In the genomic region with DNA sequence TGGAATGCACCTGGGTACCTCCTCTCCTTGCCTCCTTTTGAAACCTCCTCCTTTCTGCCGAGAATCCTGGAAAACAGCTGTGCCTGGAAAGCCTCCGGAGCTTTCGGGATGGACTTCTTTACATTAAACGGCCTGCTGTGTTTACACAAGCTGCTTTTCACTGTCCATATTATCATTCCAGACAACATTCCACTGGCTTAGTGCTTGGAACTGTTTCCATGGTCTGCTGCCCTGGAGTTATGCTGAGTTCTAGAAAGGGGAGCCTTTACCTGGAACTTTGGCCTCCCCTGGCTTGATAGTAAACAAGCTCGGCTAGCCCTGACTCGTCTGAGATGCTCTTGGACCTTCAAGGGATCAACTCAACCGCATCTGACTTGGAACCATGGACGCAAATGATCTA, we compare ENCODE assay signal across 14 mouse cellular contexts.
DNase-seq lines count a peak whose midpoint lies in the region; ATAC-seq and TF ChIP-seq lines count a peak whose summit lies in the region.
"Had no signal": no experiment of that assay in that cellular context is flagged by ENCODE, and none has a peak within 500 bp of the region (broad histone marks: within the 10 kb centered on the region; RNA-seq: fewer than 3 reads in every experiment).

No protein-coding gene starts in this region.

- TF ChIP-seq EP300 in lung, postnatal 0 days (IDR thresholded peaks at IDR 0.05), result no peak

- H3K4me3 ChIP-seq in lung, embryonic 16.5 days (ENCODE audit: low read length), result no peak overlapping the region
- H3K4me3 ChIP-seq in lung, postnatal 0 days (ENCODE audit: low read depth, low read length), result no peak overlapping the region
- H3K4me3 ChIP-seq in intestine, embryonic 14.5 days (ENCODE audit: low read depth, low read length), result no peak overlapping the region
- no peak overlapping the region for H3K4me3 ChIP-seq in kidney, embryonic 16.5 days (ENCODE audit: low read length)
- H3K4me3 ChIP-seq in midbrain, postnatal 0 days (ENCODE audit: low read depth, low read length), result no peak overlapping the region
- H3K4me3 ChIP-seq: erythroblast, embryonic 14.5 days; hindbrain, embryonic 13.5 days; layer of hippocampus, adult 2 months; limb, embryonic 15.5 days; neural tube, embryonic 15.5 days had no signal

- no peak overlapping the region for H3K27ac ChIP-seq in lung, embryonic 16.5 days (ENCODE audit: low read length)
- H3K27ac ChIP-seq in lung, postnatal 0 days (ENCODE audit: low read length), result no peak overlapping the region
- peak overlapping the region; percentile 82 for H3K27ac ChIP-seq in intestine, embryonic 14.5 days (ENCODE audit: low read depth)
- H3K27ac ChIP-seq in kidney, embryonic 16.5 days (ENCODE audit: low read length), result peak overlapping the region; percentile 66
- H3K27ac ChIP-seq in midbrain, postnatal 0 days (ENCODE audit: low read depth, low read length), result no peak overlapping the region
- H3K27ac ChIP-seq: hindbrain, embryonic 13.5 days; layer of hippocampus, adult 2 months; limb, embryonic 15.5 days; neural tube, embryonic 15.5 days had no signal

- WGBS in lung, embryonic 16.5 days, result 17% methylated on average over 8 of the region's 8 CpGs
- 34% methylated on average over 8 of the region's 8 CpGs for WGBS in lung, postnatal 0 days
- 19% methylated on average over 8 of the region's 8 CpGs for WGBS in intestine, embryonic 14.5 days
- 25% methylated on average over 8 of the region's 8 CpGs for WGBS in kidney, embryonic 16.5 days
- 35% methylated on average over 8 of the region's 8 CpGs for WGBS in midbrain, postnatal 0 days

- H3K9ac ChIP-seq in lung, embryonic 16.5 days (ENCODE audit: low read length), result no peak overlapping the region
- H3K9ac ChIP-seq in lung, postnatal 0 days (replicated peaks; ENCODE audit: low read depth), result no peak overlapping the region
- H3K9ac ChIP-seq in intestine, embryonic 14.5 days (ENCODE audit: low read length), result no peak overlapping the region
- H3K9ac ChIP-seq in kidney, embryonic 16.5 days (replicated peaks; ENCODE audit: low read length), result no peak overlapping the region
- no peak overlapping the region for H3K9ac ChIP-seq in midbrain, postnatal 0 days (replicated peaks; ENCODE audit: low read length, poor library complexity, severe bottlenecking)
- H3K9ac ChIP-seq: hindbrain, embryonic 13.5 days; limb, embryonic 15.5 days; neural tube, embryonic 15.5 days had no signal

- no peak for TF ChIP-seq CTCF in lung, postnatal 0 days (IDR thresholded peaks at IDR 0.05)
- TF ChIP-seq CTCF in midbrain, postnatal 0 days (IDR thresholded peaks at IDR 0.05), result no peak

- H3K4me1 ChIP-seq in lung, embryonic 16.5 days (replicated peaks; ENCODE audit: control insufficient read depth, insufficient read depth, low read length), result peaks cover 21% of the 10 kb centered on the region
- peaks cover 5% of the 10 kb centered on the region; the same call in 1 of the 2 replicates for H3K4me1 ChIP-seq in lung, postnatal 0 days (ENCODE audit: insufficient read depth, low read depth, low read length)
- peaks cover 24% of the 10 kb centered on the region for H3K4me1 ChIP-seq in intestine, embryonic 14.5 days (replicated peaks; ENCODE audit: control insufficient read depth, insufficient read depth, low read length)
- peaks cover 41% of the 10 kb centered on the region for H3K4me1 ChIP-seq in kidney, embryonic 16.5 days (ENCODE audit: insufficient read depth, low read length)
- H3K4me1 ChIP-seq in midbrain, postnatal 0 days (ENCODE audit: insufficient read depth, low read length), result no peaks in the 10 kb centered on the region
- H3K4me1 ChIP-seq: neural tube, embryonic 15.5 days had no signal

- DNase-seq in lung, postnatal 0 days (ENCODE audit: low spot score), result no peak
- peak; percentile 62 for DNase-seq in intestine, embryonic 14.5 days (ENCODE audit: low spot score)
- no peak for DNase-seq in right cerebral cortex, postnatal 4 days
- DNase-seq in cerebellum, adult 9-11 months, result no peak
- no peak for DNase-seq in midbrain, postnatal 0 days (ENCODE audit: low spot score)
- DNase-seq: adrenal gland, postnatal 25 days; thymus, postnatal 14 days had no signal

- no peaks in the 10 kb centered on the region for H3K9me3 ChIP-seq in lung, embryonic 16.5 days (ENCODE audit: control insufficient read depth, low read length)
- no peaks in the 10 kb centered on the region for H3K9me3 ChIP-seq in lung, postnatal 0 days (ENCODE audit: low read length)
- no peaks in the 10 kb centered on the region for H3K9me3 ChIP-seq in intestine, embryonic 14.5 days (ENCODE audit: control insufficient read depth, low read length)
- H3K9me3 ChIP-seq in kidney, embryonic 16.5 days (ENCODE audit: low read length), result no peaks in the 10 kb centered on the region
- H3K9me3 ChIP-seq in midbrain, postnatal 0 days (ENCODE audit: low read length), result no peaks in the 10 kb centered on the region
- H3K9me3 ChIP-seq: hindbrain, embryonic 13.5 days; limb, embryonic 15.5 days; neural tube, embryonic 15.5 days had no signal

- ATAC-seq in lung, embryonic 16.5 days (ENCODE audit: low read depth), result peak; percentile 54
- no peak for ATAC-seq in lung, postnatal 0 days
- ATAC-seq in intestine, embryonic 14.5 days (replicated peaks; ENCODE audit: low FRiP score, low TSS enrichment, low read depth), result peak; percentile 59
- peak; percentile 80 for ATAC-seq in kidney, embryonic 16.5 days (ENCODE audit: low FRiP score, low TSS enrichment)
- no peak for ATAC-seq in midbrain, postnatal 0 days (ENCODE audit: low FRiP score)

- H3K36me3 ChIP-seq in lung, embryonic 16.5 days (ENCODE audit: control insufficient read depth, insufficient read depth, low read length), result no peaks in the 10 kb centered on the region
- H3K36me3 ChIP-seq in lung, postnatal 0 days (ENCODE audit: insufficient read depth, low read length), result no peaks in the 10 kb centered on the region
- no peaks in the 10 kb centered on the region for H3K36me3 ChIP-seq in intestine, embryonic 14.5 days (ENCODE audit: control insufficient read depth, insufficient read depth, low read length)
- H3K36me3 ChIP-seq in kidney, embryonic 16.5 days (ENCODE audit: insufficient read depth, low read length), result no peaks in the 10 kb centered on the region
- H3K36me3 ChIP-seq in midbrain, postnatal 0 days (ENCODE audit: insufficient read depth, low read length), result no peaks in the 10 kb centered on the region
- H3K36me3 ChIP-seq: hindbrain, embryonic 13.5 days; limb, embryonic 15.5 days; neural tube, embryonic 15.5 days had no signal

- H3K4me2 ChIP-seq in lung, embryonic 16.5 days (ENCODE audit: low read depth, low read length), result no peak overlapping the region
- no peak overlapping the region for H3K4me2 ChIP-seq in lung, postnatal 0 days (replicated peaks; ENCODE audit: low read depth, low read length)
- no peak overlapping the region for H3K4me2 ChIP-seq in intestine, embryonic 14.5 days (ENCODE audit: low read length)
- peak overlapping the region; percentile 26; the same call in 1 of the 2 replicates for H3K4me2 ChIP-seq in kidney, embryonic 16.5 days (replicated peaks; ENCODE audit: low read depth, low read length)
- no peak overlapping the region for H3K4me2 ChIP-seq in midbrain, postnatal 0 days (ENCODE audit: low read depth, low read length, poor library complexity, severe bottlenecking)
- H3K4me2 ChIP-seq: hindbrain, embryonic 13.5 days; limb, embryonic 15.5 days; neural tube, embryonic 15.5 days had no signal

- no peaks in the 10 kb centered on the region for H3K27me3 ChIP-seq in lung, embryonic 16.5 days (ENCODE audit: control insufficient read depth, insufficient read depth, low read depth, low read length)
- H3K27me3 ChIP-seq in lung, postnatal 0 days (replicated peaks; ENCODE audit: insufficient read depth, low read length), result no peaks in the 10 kb centered on the region
- H3K27me3 ChIP-seq in intestine, embryonic 14.5 days (replicated peaks; ENCODE audit: control insufficient read depth, insufficient read depth, low read length), result no peaks in the 10 kb centered on the region
- no peaks in the 10 kb centered on the region for H3K27me3 ChIP-seq in kidney, embryonic 16.5 days (ENCODE audit: insufficient read depth, low read length)
- no peaks in the 10 kb centered on the region for H3K27me3 ChIP-seq in midbrain, postnatal 0 days (ENCODE audit: insufficient read depth, low read length)
- H3K27me3 ChIP-seq: hindbrain, embryonic 13.5 days; limb, embryonic 15.5 days; neural tube, embryonic 15.5 days had no signal

Comparison
In these comparisons a context has a peak if more than half of its experiments do, and no peak if none do; other contexts are left out.
1. ATAC-seq: peak in lung, embryonic 16.5 days (single experiment), intestine, embryonic 14.5 days (single experiment) and kidney, embryonic 16.5 days (single experiment); none in lung, postnatal 0 days (single experiment) and midbrain, postnatal 0 days (single experiment).
2. H3K27ac ChIP-seq: peak in intestine, embryonic 14.5 days (single experiment) and kidney, embryonic 16.5 days (single experiment); none in lung, embryonic 16.5 days (single experiment), lung, postnatal 0 days (single experiment) and midbrain, postnatal 0 days (single experiment).